Mouse (Mus musculus): Measurements from ENCODE around the gene Cks2.

DNA sequence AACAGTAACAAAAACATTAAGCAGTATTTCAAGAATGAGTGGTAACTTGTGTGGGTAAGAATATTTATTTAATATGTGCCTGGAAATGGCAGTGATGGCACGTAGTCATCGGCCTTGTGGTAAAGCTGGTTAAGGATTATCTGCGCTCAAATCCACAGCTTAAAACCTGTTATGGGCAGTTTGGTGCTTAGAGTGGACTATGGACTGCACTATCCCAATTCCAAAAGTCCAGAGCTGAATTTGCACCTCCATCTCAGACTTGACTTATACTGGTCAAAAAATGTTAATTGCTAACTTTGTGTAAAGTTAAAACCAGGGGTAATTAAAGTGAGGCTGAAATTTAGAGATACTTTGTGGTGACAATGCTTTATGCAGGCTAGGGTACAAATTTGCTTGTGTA is 2.7 kb downstream of the Cks2 start:
- TF ChIP-seq POLR2A (IDR thresholded peaks at IDR 0.05; ENCODE audit: control insufficient read depth in 1 of 2, insufficient read depth in 1 of 2, low read depth in 1 of 2, low read length in 2 of 2, poor library complexity in 1 of 2) (no peak), ELF1 (IDR thresholded peaks at IDR 0.05; ENCODE audit: low read depth, low read length) (no peak), ETS1 (IDR thresholded peaks at IDR 0.05; ENCODE audit: low read depth, low read length) (no peak), UBTF (IDR thresholded peaks at IDR 0.05; ENCODE audit: borderline replicate concordance, insufficient read depth, low read depth, low read length) (no peak), SIN3A (IDR thresholded peaks at IDR 0.05; ENCODE audit: low read length) (no peak), GATA1 (IDR thresholded peaks at IDR 0.05; ENCODE audit: low read depth, low read length) (no peak), CTCF (IDR thresholded peaks at IDR 0.05 in 2 of 3, conservative IDR thresholded peaks at IDR 0.05 in 1 of 3; ENCODE audit: control insufficient read depth in 1 of 3, insufficient read depth in 1 of 3, low read depth in 2 of 3, low read length in 3 of 3, poor library complexity in 1 of 3, severe bottlenecking in 1 of 3) (no peak), MEF2A (IDR thresholded peaks at IDR 0.05; ENCODE audit: extremely low read depth, insufficient replicate concordance, low read depth, low read length, poor library complexity, severe bottlenecking) (no peak), MAZ (IDR thresholded peaks at IDR 0.05; ENCODE audit: low read depth, low read length) (no peak), ZC3H11A (IDR thresholded peaks at IDR 0.05; ENCODE audit: low read depth, low read length) (no peak), MAFK (IDR thresholded peaks at IDR 0.05; ENCODE audit: borderline replicate concordance, low read depth, low read length) (no peak), RCOR1 (IDR thresholded peaks at IDR 0.05; ENCODE audit: low read depth, low read length) (no peak), SMC3 (IDR thresholded peaks at IDR 0.05; ENCODE audit: low read depth, low read length) (no peak)
